Mouse (Mus musculus) CH12.LX (cell line): ENCODE results near the gene Spats2.

Source experiments
- BHLHE40 ChIP-seq: IDR thresholded peaks from 2 replicates; pipeline ENCODE4 v1.6.1; 2011; ENCODE audit warnings: mild to moderate bottlenecking, low read depth, low read length, improper control_type of control experiment
- CTCF ChIP-seq, 2 experiments: IDR thresholded peaks in 1 of 2; conservative IDR thresholded peaks in 1 of 2; 2 replicates each; pipeline ENCODE4 v1.5.1; 2011 to 2012; ENCODE audit warnings: low read depth in 2 of 2, low read length in 2 of 2, improper control_type of control experiment in 1 of 2, inconsistent platforms in 1 of 2, mild to moderate bottlenecking in 1 of 2, moderate library complexity in 1 of 2
- ETS1 ChIP-seq: conservative IDR thresholded peaks from 2 replicates; pipeline ENCODE4 v1.6.1; 2012; ENCODE audit warnings: low read depth, mild to moderate bottlenecking, inconsistent platforms, low read length, improper control_type of control experiment, moderate library complexity
- MAFK ChIP-seq: IDR thresholded peaks from 2 replicates; pipeline ENCODE4 v1.6.1; 2011; ENCODE audit warnings: low read length, improper control_type of control experiment; ENCODE audit not compliant: insufficient replicate concordance
- POLR2A ChIP-seq: IDR thresholded peaks from 2 replicates; pipeline ENCODE4 v1.6.1; 2011; ENCODE audit warnings: low read depth, mild to moderate bottlenecking, improper control_type of control experiment, low read length
- SMC3 ChIP-seq: IDR thresholded peaks from 2 replicates; pipeline ENCODE4 v1.6.1; 2011; ENCODE audit warnings: low read depth, low read length, improper control_type of control experiment
- TCF12 ChIP-seq: IDR thresholded peaks from 2 replicates; pipeline ENCODE4 v1.6.1; 2014; ENCODE audit warnings: low read depth, mild to moderate bottlenecking, inconsistent platforms, low read length, improper control_type of control experiment
- UBTF ChIP-seq: IDR thresholded peaks from 2 replicates; pipeline ENCODE4 v1.6.1; 2012; ENCODE audit warnings: low read depth, mild to moderate bottlenecking, inconsistent platforms, low read length, improper control_type of control experiment, moderate library complexity

GRCm38 (mm10) chr15:99096061-99096793, 29.5 kb upstream of the Spats2 start:
- TF ChIP-seq BHLHE40: no peak
- no peak for TF ChIP-seq CTCF (conservative IDR thresholded peaks at IDR 0.05 in 1 of 2, IDR thresholded peaks at IDR 0.05 in 1 of 2; ENCODE audit: low read depth in 2 of 2, low read length in 2 of 2)
- no peak for TF ChIP-seq MAFK
- no peak for TF ChIP-seq UBTF
- TF ChIP-seq SMC3: no peak
- no peak for TF ChIP-seq TCF12
- no peak for TF ChIP-seq POLR2A
- no peak for TF ChIP-seq ETS1
